Mouse (Mus musculus): Measurements from ENCODE around the gene Cep44.

The Cep44 gene

DNA sequence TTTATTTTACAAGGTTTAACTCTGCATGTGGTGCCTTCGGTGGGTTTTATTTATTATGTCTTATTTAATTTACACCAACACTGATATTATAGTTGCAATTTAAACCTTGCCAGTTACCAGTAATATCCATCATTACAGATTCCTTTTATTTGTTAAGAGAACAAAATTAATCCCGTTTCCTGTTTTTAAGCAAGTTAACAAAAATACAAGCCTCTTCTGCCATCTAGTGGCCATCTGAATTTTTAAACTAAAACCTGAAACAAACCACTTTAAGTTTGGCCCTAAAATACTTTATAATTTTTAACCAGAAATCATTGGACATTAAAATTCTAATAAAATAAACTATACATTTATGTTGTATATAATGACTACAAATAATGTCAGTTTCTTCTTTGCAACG, 64.8 kb downstream of the Cep44 start:
- DNase-seq (ENCODE audit: low read depth, low spot score): peak; percentile 28

Data from ES-CJ7 (cell line).